Mouse (Mus musculus) adrenal gland, adult (tissue): Measurements from ENCODE around the gene Adig.
A peak's percentile ranks its signal among the peaks of the same experiment; 100 is the strongest.

Experiments
- DNase-seq, 2 experiments: peaks; one replicate each; pipeline ENCODE4 v3.0.0; 2022 to 2023; ENCODE audit warnings: low spot score in 1 of 2; ENCODE audit not compliant: inconsistent age in 2 of 2

The Adig gene

DNA sequence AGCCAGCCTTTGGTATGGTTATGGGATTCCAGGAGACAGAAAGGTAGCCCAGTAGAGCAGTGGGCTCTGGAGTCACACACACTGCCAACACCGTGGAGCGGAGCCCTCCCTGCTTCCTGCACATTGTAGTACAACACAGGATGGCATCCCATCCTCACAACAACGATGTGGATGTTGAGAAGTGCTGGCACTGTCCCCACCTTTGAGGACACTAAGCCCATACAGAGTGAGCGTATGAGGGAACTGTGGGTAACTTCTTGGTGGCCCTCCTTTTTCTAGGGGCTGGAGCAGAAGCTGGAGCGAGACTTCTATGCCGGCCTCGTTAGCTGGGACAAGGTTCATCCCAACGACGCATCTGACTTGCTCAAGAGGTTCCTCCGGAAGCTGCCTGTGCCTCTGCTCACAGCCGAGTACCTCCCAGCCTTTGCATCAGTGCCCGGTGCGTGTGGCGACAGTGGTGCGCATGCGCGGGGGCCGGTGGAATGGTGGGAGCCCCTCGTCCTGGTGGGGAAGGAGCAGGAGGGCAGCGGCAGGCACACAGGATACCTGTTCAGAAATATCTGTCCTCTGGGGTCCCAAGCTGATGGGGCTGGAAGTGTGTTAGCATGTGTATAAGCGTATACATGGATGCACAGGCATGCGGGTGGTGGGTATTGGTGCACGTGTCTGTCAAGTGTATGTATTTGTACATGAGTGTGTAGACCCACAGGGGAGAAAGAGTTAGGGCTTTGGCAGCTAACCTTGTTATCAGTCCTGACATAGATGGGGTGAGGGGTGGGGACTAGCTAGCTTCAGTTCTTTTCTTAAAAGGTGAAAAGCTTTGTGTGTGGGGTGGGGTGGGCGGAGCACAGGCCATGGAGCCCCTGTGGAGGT is 37.3 kb downstream of the Adig start:
- no peak for DNase-seq

DNA sequence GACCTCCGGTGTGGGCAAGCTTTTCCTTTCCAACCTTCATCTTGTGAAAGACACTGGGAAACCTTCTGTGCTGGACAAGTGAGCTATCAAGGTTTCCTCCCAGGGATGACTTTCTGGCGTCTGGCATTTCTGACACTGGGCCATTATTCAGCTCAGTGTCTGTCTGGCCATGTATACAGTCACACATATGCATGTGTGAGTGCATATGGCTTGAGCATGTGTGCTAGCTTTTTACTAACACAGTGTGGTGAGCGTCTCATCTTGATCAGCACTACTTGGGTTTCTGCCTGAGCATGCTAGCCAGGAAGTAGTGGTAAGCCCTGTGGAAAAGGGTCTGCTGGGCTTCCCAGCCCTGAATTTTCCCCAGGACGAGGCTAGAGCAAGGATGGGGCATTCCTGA is 38.9 kb downstream of the Adig start:
- DNase-seq = no peak

DNA sequence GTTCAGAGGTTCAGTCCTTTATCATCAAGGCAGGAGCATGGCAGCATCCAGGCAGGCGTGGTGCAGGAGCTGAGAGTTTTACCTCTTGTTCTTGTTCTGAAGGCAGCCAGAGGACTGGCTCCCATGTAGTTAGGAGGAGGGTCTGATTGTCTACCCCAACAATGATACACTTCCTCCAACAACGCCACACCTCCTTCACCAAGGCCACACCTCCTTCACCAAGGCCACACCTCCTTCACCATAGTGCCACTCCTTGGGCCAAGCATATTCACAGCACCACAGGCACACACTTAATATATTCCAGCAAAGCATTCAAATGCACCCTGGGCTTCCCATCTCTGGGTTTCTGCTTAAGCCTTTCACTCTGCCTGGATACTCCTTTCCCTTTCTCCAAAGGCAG is 42.9 kb downstream of the Adig start:
- no peak for DNase-seq

DNA sequence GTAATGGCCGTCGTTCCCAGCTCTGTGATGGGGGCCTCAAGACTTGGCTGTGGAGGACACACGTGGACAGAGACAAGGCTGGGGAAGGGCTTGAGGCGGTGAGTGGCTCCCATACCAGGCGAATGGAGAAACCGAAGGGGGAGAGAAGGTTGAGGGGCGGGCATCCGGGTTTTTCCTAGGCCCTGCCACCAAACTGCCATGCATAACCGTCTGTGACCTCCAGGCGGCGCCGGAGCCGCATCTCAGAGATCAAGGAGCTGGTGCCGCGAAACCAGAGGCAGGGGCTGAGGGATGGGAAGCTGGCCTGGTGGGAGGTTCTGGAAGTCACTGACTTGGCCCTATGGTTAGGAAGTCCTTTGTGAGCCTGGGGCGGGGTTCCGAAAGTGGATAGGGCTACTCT is 44.3 kb downstream of the Adig start:
- peak; percentile 49 to 80 for DNase-seq

DNA sequence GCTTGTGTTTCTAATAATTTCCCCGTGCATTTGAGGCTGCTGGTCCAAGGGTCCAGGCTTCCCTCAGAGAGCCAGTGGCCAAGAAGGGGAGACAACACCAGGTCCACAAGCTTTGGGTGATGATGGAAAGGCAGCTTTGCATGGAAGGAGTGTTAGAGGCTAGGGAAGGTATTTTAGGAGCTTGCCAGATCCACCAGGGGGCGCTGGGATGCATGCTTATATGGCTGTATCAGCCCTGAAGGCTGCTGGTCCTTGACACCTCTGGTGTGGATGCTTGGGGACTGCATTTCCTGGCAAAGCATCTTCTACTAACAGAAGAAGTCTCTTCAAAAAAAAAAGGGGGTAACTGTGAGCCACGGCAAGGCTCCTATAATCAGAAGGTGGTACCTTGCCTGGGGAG is 47.7 kb downstream of the Adig start:
- peak; percentile 65 to 89 for DNase-seq

DNA sequence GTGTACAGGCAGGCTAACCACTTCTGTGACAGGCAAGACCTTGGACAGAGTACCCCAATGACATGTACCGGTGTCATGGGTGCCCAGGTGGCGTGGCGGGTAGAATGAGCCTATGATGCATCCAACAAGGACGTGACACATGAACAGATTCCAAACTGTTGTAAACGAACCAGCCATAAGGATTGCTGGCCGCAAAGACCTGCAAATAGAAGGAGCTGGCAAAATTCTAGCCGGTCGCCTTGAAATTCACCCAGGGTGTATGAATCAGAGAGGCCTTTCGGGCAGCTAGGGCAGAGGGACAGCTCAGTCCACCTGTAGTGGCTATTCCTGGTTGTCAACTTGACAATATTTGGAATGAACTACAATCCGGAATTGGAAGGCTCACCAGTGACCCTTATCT is 52.0 kb downstream of the Adig start:
- peak; percentile 33 to 68 for DNase-seq

DNA sequence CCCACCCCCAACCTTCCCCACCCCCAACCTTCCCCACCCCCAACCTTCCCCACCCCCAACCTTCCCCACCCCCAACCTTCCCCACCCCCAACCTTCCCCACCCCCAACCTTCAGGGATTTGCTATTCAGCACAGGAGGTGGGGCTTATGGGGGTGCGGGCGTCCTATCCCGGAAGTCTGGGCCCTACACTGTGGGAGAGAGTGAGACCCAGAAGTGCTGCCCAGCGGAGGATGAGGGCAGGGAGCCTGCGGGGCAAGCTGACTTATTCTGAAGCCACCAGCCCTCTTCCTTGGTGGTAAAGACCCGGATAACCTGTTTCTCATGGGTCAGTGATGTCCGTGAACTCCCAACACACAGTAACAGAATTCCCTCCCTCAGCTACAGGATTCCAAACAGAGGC is 52.8 kb downstream of the Adig start:
- peak; percentile 64 to 75 for DNase-seq

DNA sequence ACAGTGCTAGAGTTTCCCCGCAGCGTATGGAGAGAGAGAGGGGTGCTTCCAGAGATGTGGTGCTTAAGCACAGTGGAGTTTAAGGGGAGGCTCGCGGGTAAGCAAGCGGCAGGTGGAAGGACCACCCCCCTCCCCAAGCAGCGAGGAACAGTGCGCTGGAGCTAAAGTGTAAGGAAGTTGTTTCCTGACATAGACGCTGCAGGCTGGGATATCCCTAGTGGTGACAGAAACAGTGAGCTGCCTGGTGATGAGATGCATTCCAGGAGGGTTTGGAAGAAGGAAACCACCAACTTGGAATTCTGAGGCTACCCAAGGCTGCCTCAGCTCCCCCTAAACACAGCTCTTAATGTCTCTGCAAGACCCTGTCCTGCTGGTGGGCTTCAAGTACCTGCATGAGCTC is 53.4 kb downstream of the Adig start:
- no peak for DNase-seq

DNA sequence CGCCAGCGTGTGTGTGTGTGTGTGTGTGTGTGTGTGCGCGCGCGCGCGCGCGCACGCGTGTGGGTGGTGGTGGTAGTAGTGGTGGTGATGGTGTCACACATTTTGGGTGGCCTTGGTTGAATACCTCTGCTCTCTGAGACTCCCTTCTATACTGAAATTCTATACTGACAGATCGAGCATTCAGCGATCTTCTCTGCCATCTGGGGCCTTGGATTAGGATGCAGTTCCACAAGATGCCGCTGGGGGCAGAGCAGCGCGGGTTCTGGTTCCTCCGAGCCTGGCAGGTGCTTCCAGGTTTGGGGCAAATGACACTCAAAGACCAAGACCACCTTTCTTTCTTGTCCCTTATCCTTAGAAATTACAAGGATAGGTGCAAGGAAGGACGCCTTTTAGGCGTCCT is 53.8 kb downstream of the Adig start:
- peak; percentile 57 to 87 for DNase-seq

DNA sequence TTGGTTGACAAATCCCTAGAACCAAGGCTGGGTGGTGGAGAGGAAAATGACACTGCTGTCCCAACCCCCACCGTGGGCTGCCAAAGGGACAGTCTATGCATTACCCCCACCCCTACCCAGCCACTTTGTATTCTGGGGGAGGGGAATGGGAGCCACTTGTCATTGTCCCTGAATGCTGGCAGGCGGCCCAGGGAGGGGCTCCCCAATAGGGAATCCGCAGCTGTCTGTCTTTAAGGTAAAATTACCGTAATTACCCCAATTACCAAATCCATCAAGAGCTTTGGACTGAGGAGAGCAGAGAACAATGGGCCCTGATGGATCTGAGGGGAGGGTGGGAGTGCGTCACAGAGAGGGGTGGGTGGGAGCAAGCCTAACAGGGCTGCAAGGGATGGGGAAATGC is 54.3 kb downstream of the Adig start:
- no peak for DNase-seq
